Mouse (Mus musculus): ENCODE data around the gene Stard13. TPM values are rescaled to one million over a fixed set of nuclear protein-coding genes. Genes with fewer than 3 reads are reported as not detected.

Gene Stard13
- total and polyA plus RNA-seq, 2 experiments, result 7.8 to 21.3 TPM

DNA sequence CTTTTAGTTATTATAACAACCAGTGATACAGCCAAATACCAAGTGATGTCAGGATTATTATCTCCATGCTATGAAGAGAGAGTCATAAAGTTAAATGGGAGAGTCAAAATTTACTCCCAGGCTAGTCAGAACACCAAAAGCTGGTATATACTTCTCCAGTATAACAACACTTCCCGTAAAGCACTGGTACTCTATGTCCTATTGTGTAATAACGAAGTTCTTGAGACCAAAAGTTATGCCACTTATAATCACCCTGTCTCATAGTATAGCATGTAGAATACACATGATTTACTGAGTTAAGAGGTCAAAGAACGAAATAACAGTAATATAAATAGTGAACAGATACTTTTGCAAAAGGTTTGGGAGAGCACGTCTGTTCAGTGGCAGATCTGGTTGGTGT, 28.6 kb downstream of the Stard13 start:
- Histone ChIP-seq H3K4me3 (ENCODE audit: insufficient read depth, low read depth, low read length) (no peak overlapping the region), H3K79me2 (ENCODE audit: control insufficient read depth, insufficient read depth, low read length) (no peaks in the 10 kb centered on the region), H3K4me1 (ENCODE audit: control insufficient read depth, insufficient read depth, low read length) (no peaks in the 10 kb centered on the region), H3K27me3 (ENCODE audit: control insufficient read depth, insufficient read depth, low read length) (no peaks in the 10 kb centered on the region), H3K9ac (ENCODE audit: low read depth, low read length) (no peak overlapping the region), H3K36me3 (ENCODE audit: control insufficient read depth, insufficient read depth, low read length) (no peaks in the 10 kb centered on the region), H3K27ac (replicated peaks; ENCODE audit: insufficient read depth, low read depth, low read length) (no peak overlapping the region)
- WGBS, result 92% methylated on average over 4 of the region's 4 CpGs
- TF ChIP-seq POLR2A (IDR thresholded peaks at IDR 0.05; ENCODE audit: extremely low read depth, insufficient read depth, low read length), result no peak
- no peak for TF ChIP-seq CTCF (IDR thresholded peaks at IDR 0.05; ENCODE audit: low read depth, low read length)
- no peak for DNase-seq (ENCODE audit: extremely low read depth, low read depth, low spot score)

DNA sequence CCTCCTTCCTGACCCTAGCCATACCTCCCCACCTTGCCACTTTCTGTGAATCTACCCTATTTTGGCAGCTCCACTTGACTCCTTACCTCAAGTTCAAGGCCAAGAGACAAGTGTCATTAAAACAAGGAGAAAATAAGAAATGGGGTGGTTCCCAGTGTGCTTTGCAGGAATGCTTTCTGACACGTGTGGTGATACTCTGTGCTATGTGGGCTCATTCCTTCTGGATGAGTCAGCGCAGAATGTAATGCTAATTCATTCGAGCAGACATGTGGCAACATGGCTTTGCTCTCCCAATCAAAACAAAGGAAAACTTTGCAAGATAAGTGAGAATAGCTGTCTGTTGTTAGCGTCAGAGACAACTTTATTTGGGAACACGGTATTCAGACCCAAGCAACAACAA, 30.7 kb downstream of the Stard13 start:
- TF ChIP-seq CTCF (IDR thresholded peaks at IDR 0.05; ENCODE audit: low read depth, low read length) (no peak), POLR2A (IDR thresholded peaks at IDR 0.05; ENCODE audit: extremely low read depth, insufficient read depth, low read length) (no peak)
- Histone ChIP-seq H3K4me1 (ENCODE audit: control insufficient read depth, insufficient read depth, low read length) (no peaks in the 10 kb centered on the region), H3K4me3 (ENCODE audit: insufficient read depth, low read depth, low read length) (no peak overlapping the region), H3K9ac (ENCODE audit: low read depth, low read length) (no peak overlapping the region), H3K79me2 (ENCODE audit: control insufficient read depth, insufficient read depth, low read length) (no peaks in the 10 kb centered on the region; the same call in 1 of the 2 replicates), H3K27ac (replicated peaks; ENCODE audit: insufficient read depth, low read depth, low read length) (no peak overlapping the region), H3K36me3 (ENCODE audit: control insufficient read depth, insufficient read depth, low read length) (no peaks in the 10 kb centered on the region), H3K27me3 (ENCODE audit: control insufficient read depth, insufficient read depth, low read length) (no peaks in the 10 kb centered on the region)
- 78% methylated on average over 5 of the region's 5 CpGs for WGBS
- no peak for DNase-seq (ENCODE audit: extremely low read depth, low read depth, low spot score)

DNA sequence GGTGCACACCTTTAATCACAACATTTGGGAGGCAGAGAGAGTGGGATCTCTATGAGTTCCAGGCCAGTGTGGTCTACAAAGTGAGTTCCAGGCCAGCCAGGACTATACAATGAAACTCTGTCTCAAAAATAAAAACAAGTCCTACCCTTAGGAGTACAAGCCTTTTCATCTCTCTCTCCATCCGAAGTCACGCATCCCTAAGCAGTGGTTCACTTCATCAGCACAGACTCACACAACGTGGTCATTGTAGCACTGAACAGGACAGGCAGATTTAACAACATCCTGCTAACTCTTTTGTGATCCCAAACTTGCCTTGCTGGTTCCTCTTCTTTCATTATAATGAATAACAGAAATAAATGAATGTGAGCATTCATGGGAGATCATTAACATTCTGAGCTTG, 32.4 kb downstream of the Stard13 start:
- DNase-seq (ENCODE audit: extremely low read depth, low read depth, low spot score), result no peak
- no peak overlapping the region for H3K27ac ChIP-seq (replicated peaks; ENCODE audit: insufficient read depth, low read depth, low read length)
- WGBS, result 93% methylated on average over 3 of the region's 3 CpGs
- TF ChIP-seq POLR2A (IDR thresholded peaks at IDR 0.05; ENCODE audit: extremely low read depth, insufficient read depth, low read length), result no peak
- TF ChIP-seq CTCF (IDR thresholded peaks at IDR 0.05; ENCODE audit: low read depth, low read length), result no peak
- H3K27me3 ChIP-seq (ENCODE audit: control insufficient read depth, insufficient read depth, low read length), result no peaks in the 10 kb centered on the region
- H3K4me1 ChIP-seq (ENCODE audit: control insufficient read depth, insufficient read depth, low read length), result no peaks in the 10 kb centered on the region
- H3K4me3 ChIP-seq (ENCODE audit: insufficient read depth, low read depth, low read length), result no peak overlapping the region
- no peaks in the 10 kb centered on the region; the same call in 1 of the 2 replicates for H3K79me2 ChIP-seq (ENCODE audit: control insufficient read depth, insufficient read depth, low read length)
- no peak overlapping the region for H3K9ac ChIP-seq (ENCODE audit: low read depth, low read length)
- H3K36me3 ChIP-seq (ENCODE audit: control insufficient read depth, insufficient read depth, low read length), result no peaks in the 10 kb centered on the region

- no peak overlapping the region for H3K27ac ChIP-seq (replicated peaks; ENCODE audit: insufficient read depth, low read depth, low read length)
- no peaks in the 10 kb centered on the region for H3K36me3 ChIP-seq (ENCODE audit: control insufficient read depth, insufficient read depth, low read length)
- no peaks in the 10 kb centered on the region; the same call in 1 of the 2 replicates for H3K79me2 ChIP-seq (ENCODE audit: control insufficient read depth, insufficient read depth, low read length)
- TF ChIP-seq CTCF (IDR thresholded peaks at IDR 0.05; ENCODE audit: low read depth, low read length), result no peak
- TF ChIP-seq POLR2A (IDR thresholded peaks at IDR 0.05; ENCODE audit: extremely low read depth, insufficient read depth, low read length), result no peak
- 88% methylated on average over 3 of the region's 3 CpGs for WGBS
- no peak overlapping the region for H3K9ac ChIP-seq (ENCODE audit: low read depth, low read length)
- no peak for DNase-seq (ENCODE audit: extremely low read depth, low read depth, low spot score)
- H3K27me3 ChIP-seq (ENCODE audit: control insufficient read depth, insufficient read depth, low read length), result no peaks in the 10 kb centered on the region
- peaks cover 8% of the 10 kb centered on the region for H3K4me1 ChIP-seq (ENCODE audit: control insufficient read depth, insufficient read depth, low read length)
- H3K4me3 ChIP-seq (ENCODE audit: insufficient read depth, low read depth, low read length), result no peak overlapping the region
Observed at GRCm38 (mm10) chr5:151199235-151199634, 34.4 kb downstream of the Stard13 start.

GRCm38 (mm10) chr5:151196603-151197272, 36.9 kb downstream of the Stard13 start:
- H3K9ac ChIP-seq (ENCODE audit: low read depth, low read length), result no peak overlapping the region
- peak; percentile 77 for DNase-seq (ENCODE audit: extremely low read depth, low read depth, low spot score)
- 57% methylated on average over 13 of the region's 13 CpGs for WGBS
- no peaks in the 10 kb centered on the region for H3K36me3 ChIP-seq (ENCODE audit: control insufficient read depth, insufficient read depth, low read length)
- H3K27ac ChIP-seq (replicated peaks; ENCODE audit: insufficient read depth, low read depth, low read length), result no peak overlapping the region
- TF ChIP-seq POLR2A (IDR thresholded peaks at IDR 0.05; ENCODE audit: extremely low read depth, insufficient read depth, low read length) (no peak), CTCF (IDR thresholded peaks at IDR 0.05; ENCODE audit: low read depth, low read length) (no peak)
- H3K27me3 ChIP-seq (ENCODE audit: control insufficient read depth, insufficient read depth, low read length), result no peaks in the 10 kb centered on the region
- H3K4me3 ChIP-seq (ENCODE audit: insufficient read depth, low read depth, low read length), result no peak overlapping the region
- H3K4me1 ChIP-seq (ENCODE audit: control insufficient read depth, insufficient read depth, low read length), result peaks cover 8% of the 10 kb centered on the region
- peaks cover 3% of the 10 kb centered on the region; the same call in 1 of the 2 replicates for H3K79me2 ChIP-seq (ENCODE audit: control insufficient read depth, insufficient read depth, low read length)

DNA sequence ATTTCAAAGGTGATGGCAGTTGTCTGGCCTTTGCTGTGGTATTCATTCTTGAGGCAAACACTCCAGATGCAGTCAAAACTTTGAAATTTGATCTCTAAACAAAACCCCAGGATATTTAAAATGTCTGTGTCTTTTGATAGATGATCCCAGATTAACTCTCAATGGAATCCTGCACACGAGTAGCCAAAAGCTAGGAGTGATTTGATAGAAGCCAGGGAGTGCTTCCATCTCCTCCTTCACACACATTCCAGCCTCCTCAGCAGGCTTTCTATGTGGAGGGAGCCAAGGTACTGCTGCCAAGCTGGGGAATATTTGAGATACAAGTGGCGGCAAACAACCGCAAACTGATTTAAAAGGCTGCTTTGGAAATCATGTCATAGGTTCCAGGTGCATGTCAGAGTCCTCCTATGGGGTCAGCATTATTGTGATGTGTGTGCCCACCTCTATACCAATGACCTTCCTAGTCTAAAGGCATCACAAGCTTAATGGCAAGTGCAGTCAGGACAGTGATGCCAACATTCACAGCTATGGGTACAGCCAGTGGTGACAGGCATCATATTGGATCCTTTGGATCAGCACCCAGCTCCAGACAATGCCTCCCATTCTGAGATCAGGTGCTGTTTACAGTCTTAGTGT, 39.6 kb downstream of the Stard13 start:
- H3K4me1 ChIP-seq (ENCODE audit: control insufficient read depth, insufficient read depth, low read length), result peaks cover 8% of the 10 kb centered on the region
- H3K36me3 ChIP-seq (ENCODE audit: control insufficient read depth, insufficient read depth, low read length), result no peaks in the 10 kb centered on the region
- TF ChIP-seq CTCF (IDR thresholded peaks at IDR 0.05; ENCODE audit: low read depth, low read length) (no peak), POLR2A (IDR thresholded peaks at IDR 0.05; ENCODE audit: extremely low read depth, insufficient read depth, low read length) (no peak)
- no peaks in the 10 kb centered on the region for H3K27me3 ChIP-seq (ENCODE audit: control insufficient read depth, insufficient read depth, low read length)
- no peak for DNase-seq (ENCODE audit: extremely low read depth, low read depth, low spot score)
- WGBS, result 82% methylated on average over 3 of the region's 3 CpGs
- no peak overlapping the region for H3K27ac ChIP-seq (replicated peaks; ENCODE audit: insufficient read depth, low read depth, low read length)
- H3K4me3 ChIP-seq (ENCODE audit: insufficient read depth, low read depth, low read length), result no peak overlapping the region
- H3K79me2 ChIP-seq (ENCODE audit: control insufficient read depth, insufficient read depth, low read length), result peaks cover 3% of the 10 kb centered on the region; the same call in 1 of the 2 replicates
- H3K9ac ChIP-seq (ENCODE audit: low read depth, low read length), result no peak overlapping the region
